Mouse (Mus musculus) heart, embryonic 10.5 days (tissue): ENCODE data around the gene Rnf19b. TPM values are rescaled to one million over a fixed set of nuclear protein-coding genes. Genes with fewer than 3 reads are reported as not detected.
A peak's percentile ranks its signal among the peaks of the same experiment; 100 is the strongest.

Experiments used
- DNase-seq: peaks from one replicate; pipeline ENCODE4 v3.0.0-alpha.2; 2017; ENCODE audit warnings: low spot score
- H3K27ac ChIP-seq: fragments of 300-500 bp; sonication (generic); 2 replicates; pipeline ENCODE4 v1.5.1; 2016; ENCODE audit warnings: mild to moderate bottlenecking
- H3K27me3 ChIP-seq: fragments of 300-500 bp; sonication (generic); 2 replicates; pipeline ENCODE4 v1.6.1; 2016; ENCODE audit warnings: mild to moderate bottlenecking; ENCODE audit not compliant: poor library complexity, insufficient read depth, severe bottlenecking
- H3K36me3 ChIP-seq: fragments of 300-500 bp; sonication (generic); 2 replicates; pipeline ENCODE4 v1.6.1; 2016; ENCODE audit warnings: mild to moderate bottlenecking, moderate library complexity
- H3K4me1 ChIP-seq: fragments of 300-500 bp; sonication (generic); 2 replicates; pipeline ENCODE4 v1.6.1; 2016; ENCODE audit warnings: mild to moderate bottlenecking
- H3K4me3 ChIP-seq: fragments of 300-500 bp; sonication (generic); 2 replicates; pipeline ENCODE4 v1.5.1; 2016; ENCODE audit warnings: mild to moderate bottlenecking, moderate library complexity
- H3K9me3 ChIP-seq: fragments of 300-500 bp; sonication (generic); 2 replicates; pipeline ENCODE4 v1.6.1; 2016; ENCODE audit warnings: mild to moderate bottlenecking, moderate library complexity
- WGBS: fragments of 180-500 bp; shearing (Covaris S2); methylation state at CpG from one replicate; pipeline ENCODE4 v1.1.7; 2016; 5-methylcytosine and 5-hydroxymethylcytosine counted together
- polyA plus RNA-seq: library from polyadenylated mRNA; unstranded; fragments of >200 nt; fragmentation: Nextera tagmentation; extraction: Ambion mirVana; gene quantifications from 2 replicates; pipeline ENCODE4 v1.2.1, GENCODE M21; 2016

The Rnf19b gene
- polyA plus RNA-seq, 1 experiment from 2014 or later, result 6.8 TPM

DNA sequence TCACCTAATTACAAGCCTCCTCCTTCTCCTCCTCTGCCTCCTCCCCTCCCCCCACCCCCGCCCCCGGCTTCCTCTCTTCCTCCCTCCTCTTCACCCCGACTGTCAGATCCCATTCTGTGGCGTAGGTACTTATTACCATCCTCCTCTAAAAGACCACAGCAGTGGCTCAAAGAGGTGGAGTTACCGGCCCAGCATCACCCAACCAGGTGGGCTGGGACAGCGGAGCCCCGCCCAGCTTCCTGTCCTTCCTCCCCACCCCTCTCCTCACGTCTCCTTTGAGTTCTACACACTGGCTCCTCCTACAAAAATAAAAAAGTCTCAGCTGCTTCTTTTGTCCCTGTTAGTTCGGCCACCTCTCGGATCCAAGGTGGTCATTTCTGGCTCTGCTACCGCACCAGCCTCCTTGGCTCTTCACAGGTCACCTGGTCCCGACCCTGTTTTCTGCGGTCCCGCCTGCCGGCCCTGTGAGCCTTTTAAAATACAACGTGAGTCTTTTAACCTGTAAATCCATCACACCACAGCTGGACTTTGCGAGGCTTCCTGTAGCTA, 72.8 kb downstream of the Rnf19b start:
- no peaks in the 10 kb centered on the region for H3K9me3 ChIP-seq
- WGBS, result under 1% methylated on average over 17 of the region's 17 CpGs
- H3K27me3 ChIP-seq, result peaks cover 56% of the 10 kb centered on the region
- H3K27ac ChIP-seq, result peak overlapping the region; percentile 69
- H3K36me3 ChIP-seq, result no peaks in the 10 kb centered on the region
- peaks cover 38% of the 10 kb centered on the region for H3K4me1 ChIP-seq
- no peak for DNase-seq
- peak overlapping the region; percentile 45 for H3K4me3 ChIP-seq

- H3K4me1 ChIP-seq, result peaks cover 51% of the 10 kb centered on the region
- 7% methylated on average over 15 of the region's 15 CpGs for WGBS
- peak overlapping the region; percentile 37; the same call in 1 of the 2 replicates for H3K4me3 ChIP-seq
- no peaks in the 10 kb centered on the region for H3K9me3 ChIP-seq
- peaks cover 6% of the 10 kb centered on the region; the same call in 1 of the 2 replicates for H3K36me3 ChIP-seq
- DNase-seq, result no peak
- H3K27me3 ChIP-seq, result peaks cover 73% of the 10 kb centered on the region
- peak overlapping the region; percentile 17; the same call in 1 of the 2 replicates for H3K27ac ChIP-seq
Observed at GRCm38 (mm10) chr4:129134799-129135585, 76.9 kb downstream of the Rnf19b start.

Other genes starting within 250 kb of the Rnf19b start
- 4.1 and 6.5 TPM in 2 replicates for gene Trim62, start 174.7 kb upstream of the Rnf19b start, polyA plus RNA-seq
- gene Azin2, start 95.8 kb upstream of the Rnf19b start, polyA plus RNA-seq, result 4.0 and 4.7 TPM in 2 replicates
- 189 and 215 TPM in 2 replicates for gene Ak2, start 66.3 kb upstream of the Rnf19b start, polyA plus RNA-seq
- 1.1 and 5.6 TPM in 2 replicates for gene Tmem54, start 47.3 kb downstream of the Rnf19b start, polyA plus RNA-seq
- gene Hpca, start 63.8 kb downstream of the Rnf19b start, polyA plus RNA-seq, result 1.4 TPM in 1 of 2 replicates, not detected in the other
- gene Fndc5, start 78.7 kb downstream of the Rnf19b start, polyA plus RNA-seq, result 3.3 and 3.9 TPM in 2 replicates
- 19.9 and 20.1 TPM in 2 replicates for gene S100pbp, start 131.5 kb downstream of the Rnf19b start, polyA plus RNA-seq
- 75.8 and 84.8 TPM in 2 replicates for gene Yars, start 131.5 kb downstream of the Rnf19b start, polyA plus RNA-seq
- gene C77080, start 203.1 kb downstream of the Rnf19b start, polyA plus RNA-seq, result 1.1 and 2.7 TPM in 2 replicates
- 0.42 and 1.2 TPM in 2 replicates for gene Sync, start 229.3 kb downstream of the Rnf19b start, polyA plus RNA-seq